Mouse (Mus musculus) thymus, adult 2 months (tissue): Measurements from ENCODE around the gene Stmnd1. TPM values are rescaled to one million over a fixed set of nuclear protein-coding genes. Genes with fewer than 3 reads are reported as not detected.

Experiments used
- DNase-seq: peaks from one replicate; pipeline ENCODE4 v3.0.0; 2021
- H3K27ac ChIP-seq: fragments of 200-500 bp; 2 replicates; pipeline ENCODE4 v1.5.1; 2012; ENCODE audit warnings: low read length, control low read depth; ENCODE audit not compliant: control insufficient read depth, insufficient read depth
- H3K27me3 ChIP-seq: fragments of 200-500 bp; 2 replicates; pipeline ENCODE4 v1.6.1; 2012; ENCODE audit warnings: mild to moderate bottlenecking, low read length, moderate library complexity, mixed read lengths; ENCODE audit not compliant: control insufficient read depth, insufficient read depth
- H3K36me3 ChIP-seq: fragments of 200-500 bp; 2 replicates; pipeline ENCODE4 v1.6.1; 2012; ENCODE audit warnings: mild to moderate bottlenecking, low read length, moderate library complexity; ENCODE audit not compliant: control insufficient read depth, insufficient read depth
- H3K4me1 ChIP-seq: fragments of 200-500 bp; replicated peaks from 2 replicates; pipeline ENCODE4 v1.6.1; 2012; ENCODE audit warnings: low read length; ENCODE audit not compliant: control insufficient read depth, insufficient read depth
- H3K4me3 ChIP-seq: fragments of 200-500 bp; 2 replicates; pipeline ENCODE4 v1.5.1; 2012; ENCODE audit warnings: mild to moderate bottlenecking, low read length, control low read depth, moderate library complexity; ENCODE audit not compliant: control insufficient read depth, insufficient read depth
- CTCF ChIP-seq: fragments of 200-500 bp; IDR thresholded peaks from 2 replicates; pipeline ENCODE4 v1.5.1; 2012; ENCODE audit warnings: mild to moderate bottlenecking, control low read depth, low read length, moderate library complexity, borderline replicate concordance; ENCODE audit not compliant: control insufficient read depth, poor library complexity, insufficient read depth; ENCODE audit errors: extremely low read depth
- POLR2A ChIP-seq: fragments of 200-500 bp; IDR thresholded peaks from 2 replicates; pipeline ENCODE4 v1.6.1; 2012; ENCODE audit warnings: mild to moderate bottlenecking, low read length, control low read depth, moderate library complexity; ENCODE audit not compliant: control insufficient read depth, poor library complexity, insufficient read depth; ENCODE audit errors: extremely low read depth
- WGBS: fragments of 180-500 bp; shearing (Covaris S2); methylation state at CpG from one replicate; pipeline ENCODE4 v1.1.7; 2018; 5-methylcytosine and 5-hydroxymethylcytosine counted together
- polyA plus RNA-seq: library from polyadenylated mRNA; depleted of rRNA; stranded (reverse); fragments of >200 nt; gene quantifications from 2 replicates; pipeline ENCODE4 v1.2.3, GENCODE M21; 2012

Gene Stmnd1
- polyA plus RNA-seq, 1 experiment: not detected

GRCm38 (mm10) chr13:46267783-46268182 lies 5.7 kb upstream of the Stmnd1 start:
- DNase-seq: no peak
- Histone ChIP-seq H3K27me3 (no peaks in the 10 kb centered on the region), H3K4me1 (no peaks in the 10 kb centered on the region), H3K4me3 (no peak overlapping the region), H3K27ac (no peak overlapping the region), H3K36me3 (no peaks in the 10 kb centered on the region)
- TF ChIP-seq POLR2A (no peak), CTCF (no peak)

GRCm38 (mm10) chr13:46268341-46268740 lies 5.2 kb upstream of the Stmnd1 start:
- 62% methylated on average over 3 of the region's 3 CpGs for WGBS
- no peak for DNase-seq
- TF ChIP-seq POLR2A (no peak), CTCF (no peak)
- no peak overlapping the region for H3K4me3 ChIP-seq
- no peaks in the 10 kb centered on the region for H3K36me3 ChIP-seq
- no peaks in the 10 kb centered on the region for H3K27me3 ChIP-seq
- no peak overlapping the region for H3K27ac ChIP-seq
- no peaks in the 10 kb centered on the region for H3K4me1 ChIP-seq

- no peaks in the 10 kb centered on the region for H3K27me3 ChIP-seq
- 70% methylated on average over 7 of the region's 7 CpGs for WGBS
Measured at GRCm38 (mm10) chr13:46268815-46269445, 4.6 kb upstream of the Stmnd1 start.

GRCm38 (mm10) chr13:46272811-46273452 lies 589 bp upstream of the Stmnd1 start:
- 27% methylated on average over 15 of the region's 17 CpGs for WGBS
- Histone ChIP-seq H3K27ac (no peak overlapping the region), H3K4me1 (no peaks in the 10 kb centered on the region), H3K4me3 (no peak overlapping the region), H3K36me3 (no peaks in the 10 kb centered on the region), H3K27me3 (no peaks in the 10 kb centered on the region; the same call in 1 of the 2 replicates)
- DNase-seq: no peak
- no peak for TF ChIP-seq CTCF
- TF ChIP-seq POLR2A: no peak

More at GRCm38 (mm10) chr13:46268815-46269445, 4.6 kb upstream of the Stmnd1 start:
- no peaks in the 10 kb centered on the region for H3K36me3 ChIP-seq
- H3K4me3 ChIP-seq: no peak overlapping the region
- no peaks in the 10 kb centered on the region for H3K4me1 ChIP-seq
- H3K27ac ChIP-seq: no peak overlapping the region
- DNase-seq: no peak
- TF ChIP-seq CTCF (no peak), POLR2A (no peak)

GRCm38 (mm10) chr13:46275701-46276100 lies 2.2 kb downstream of the Stmnd1 start:
- Histone ChIP-seq H3K4me1 (no peaks in the 10 kb centered on the region), H3K27me3 (no peaks in the 10 kb centered on the region; the same call in 1 of the 2 replicates), H3K27ac (no peak overlapping the region), H3K36me3 (no peaks in the 10 kb centered on the region), H3K4me3 (no peak overlapping the region)
- DNase-seq: no peak
- no peak for TF ChIP-seq CTCF
- no peak for TF ChIP-seq POLR2A
- 95% methylated on average over 4 of the region's 4 CpGs for WGBS

GRCm38 (mm10) chr13:46282543-46282942 lies 9.0 kb downstream of the Stmnd1 start:
- Histone ChIP-seq H3K27ac (no peak overlapping the region), H3K36me3 (no peaks in the 10 kb centered on the region), H3K27me3 (no peaks in the 10 kb centered on the region), H3K4me3 (no peak overlapping the region), H3K4me1 (no peaks in the 10 kb centered on the region)
- WGBS: 97% methylated on average over 2 of the region's 2 CpGs
- no peak for DNase-seq
- TF ChIP-seq POLR2A: no peak
- no peak for TF ChIP-seq CTCF

GRCm38 (mm10) chr13:46287801-46288200 lies 14.3 kb downstream of the Stmnd1 start:
- no peak overlapping the region for H3K27ac ChIP-seq
- 87% methylated on average over 8 of the region's 8 CpGs for WGBS
- H3K4me3 ChIP-seq: no peak overlapping the region
- no peak for DNase-seq
- 0 out of 2 replicates have a peak, but pooled peaks cover 2% of the 10 kb centered on the region for H3K4me1 ChIP-seq
- no peaks in the 10 kb centered on the region for H3K27me3 ChIP-seq
- no peak for TF ChIP-seq POLR2A
- TF ChIP-seq CTCF: no peak
- no peaks in the 10 kb centered on the region for H3K36me3 ChIP-seq
